Mouse (Mus musculus) embryo, embryonic 11.5 days (tissue): ENCODE data around the gene Nhlrc4.
A peak's percentile ranks its signal among the peaks of the same experiment; 100 is the strongest.

Source experiments
- DNase-seq: peaks from one replicate; pipeline ENCODE4 v3.0.0-alpha.2; 2012; ENCODE audit warnings: low read depth, low spot score

Gene Nhlrc4

GRCm38 (mm10) chr17:25958771-25959494 is 14.2 kb upstream of the Nhlrc4 start:
- no peak for DNase-seq

GRCm38 (mm10) chr17:25957586-25958051 is 12.9 kb upstream of the Nhlrc4 start:
- no peak for DNase-seq

GRCm38 (mm10) chr17:25956631-25957030 is 11.9 kb upstream of the Nhlrc4 start:
- no peak for DNase-seq

GRCm38 (mm10) chr17:25956201-25956600 is 11.4 kb upstream of the Nhlrc4 start:
- no peak for DNase-seq

- DNase-seq = no peak
Measured at GRCm38 (mm10) chr17:25955736-25956135, 11.0 kb upstream of the Nhlrc4 start.

- no peak for DNase-seq
Measured at GRCm38 (mm10) chr17:25954671-25955070, 9.9 kb upstream of the Nhlrc4 start.

- no peak for DNase-seq
Measured at GRCm38 (mm10) chr17:25953161-25953560, 8.4 kb upstream of the Nhlrc4 start.

GRCm38 (mm10) chr17:25951803-25952623 is 7.3 kb upstream of the Nhlrc4 start, which contains the start of gene A930017K11Rik:
Gene A930017K11Rik (minus strand): TSS chr17:25952565.
- no peak for DNase-seq

GRCm38 (mm10) chr17:25951225-25951802 is 6.6 kb upstream of the Nhlrc4 start:
- DNase-seq = no peak

- no peak for DNase-seq
Measured at GRCm38 (mm10) chr17:25950706-25951105, 5.9 kb upstream of the Nhlrc4 start.

GRCm38 (mm10) chr17:25949981-25950380 is 5.2 kb upstream of the Nhlrc4 start:
- DNase-seq = no peak

GRCm38 (mm10) chr17:25948051-25948450 is 3.3 kb upstream of the Nhlrc4 start:
- no peak for DNase-seq

GRCm38 (mm10) chr17:25947576-25947975 is 2.8 kb upstream of the Nhlrc4 start:
- no peak for DNase-seq

- DNase-seq = no peak
Measured at GRCm38 (mm10) chr17:25946891-25947290, 2.1 kb upstream of the Nhlrc4 start.

- DNase-seq = no peak
Measured at GRCm38 (mm10) chr17:25946349-25946748, 1.6 kb upstream of the Nhlrc4 start.

- no peak for DNase-seq
Measured at GRCm38 (mm10) chr17:25945517-25946155, 875 bp upstream of the Nhlrc4 start.

GRCm38 (mm10) chr17:25943769-25944168 is 992 bp downstream of the Nhlrc4 start:
- no peak for DNase-seq

GRCm38 (mm10) chr17:25943221-25943620 is 1.5 kb downstream of the Nhlrc4 start:
- DNase-seq = no peak

- DNase-seq = no peak
Measured at GRCm38 (mm10) chr17:25942597-25943151, 2.1 kb downstream of the Nhlrc4 start.

GRCm38 (mm10) chr17:25941511-25942241 is 3.1 kb downstream of the Nhlrc4 start:
- peak; percentile 59 for DNase-seq

GRCm38 (mm10) chr17:25934526-25934925 is 10.2 kb downstream of the Nhlrc4 start:
- no peak for DNase-seq
